Comparison of ENCODE assay signal across 27 mouse cellular contexts in genomic region chr15:84065701-84066100, GRCm38 (mm10). TPM values are rescaled to one million over a fixed set of nuclear protein-coding genes. Genes with fewer than 3 reads are reported as not detected.
DNase-seq lines count a peak whose midpoint lies in the region; ATAC-seq and TF ChIP-seq lines count a peak whose summit lies in the region.
"Had no signal": no experiment of that assay in that cellular context is flagged by ENCODE, and none has a peak within 500 bp of the region (broad histone marks: within the 10 kb centered on the region; RNA-seq: fewer than 3 reads in every experiment).

No protein-coding gene starts in this region.

- DNase-seq in left cerebral cortex, adult 2 months (ENCODE audit: extremely low spot score in 1 of 2, low spot score in 2 of 2) = no peak
- no peak for DNase-seq in left cerebral cortex, adult 11 months (ENCODE audit: low spot score)
- no peak for DNase-seq in cerebellum, adult 9-10 months
- no peak for DNase-seq in right cerebral cortex, adult 2 months (ENCODE audit: low spot score in 2 of 2)
- DNase-seq: adrenal gland, adult 2 months; cerebellum, adult 11-12 months; cerebellum, postnatal 36 days; gastrocnemius, postnatal 36 days; heart, postnatal 10 days; thymus, adult 2 months had no signal

- H3K27me3 ChIP-seq in E14TG2a.4 (ENCODE audit: insufficient read depth, low read length) = peaks cover 10% of the 10 kb centered on the region; the same call in 1 of the 2 replicates
- no peaks in the 10 kb centered on the region; the same call in 1 of the 2 replicates for H3K27me3 ChIP-seq in ES-Bruce4 (ENCODE audit: control insufficient read depth, insufficient read depth, low read length, poor library complexity, severe bottlenecking)
- peaks cover 47% of the 10 kb centered on the region for H3K27me3 ChIP-seq in midbrain, embryonic 13.5 days

- ATAC-seq in midbrain, embryonic 13.5 days = no peak

- H3K4me1 ChIP-seq in E14TG2a.4 (replicated peaks; ENCODE audit: low read depth, low read length) (peaks cover 50% of the 10 kb centered on the region), ES-Bruce4 (ENCODE audit: control insufficient read depth, insufficient read depth, low read length) (peaks cover 1% of the 10 kb centered on the region)
- no peaks in the 10 kb centered on the region for H3K4me1 ChIP-seq in bone marrow macrophage, adult 2 months (ENCODE audit: control insufficient read depth, insufficient read depth, low read length)
- H3K4me1 ChIP-seq in midbrain, embryonic 13.5 days (replicated peaks) = peaks cover 26% of the 10 kb centered on the region

- no peak overlapping the region; the same call in 1 of the 2 replicates for H3K4me3 ChIP-seq in left cerebral cortex, adult 2 months
- H3K4me3 ChIP-seq in E14TG2a.4 (replicated peaks; ENCODE audit: low read length) (no peak overlapping the region), ES-Bruce4 (ENCODE audit: low read depth, low read length) (no peak overlapping the region)
- H3K4me3 ChIP-seq in bone marrow macrophage, adult 2 months (ENCODE audit: insufficient read depth, low read length) = no peak overlapping the region
- H3K4me3 ChIP-seq in midbrain, embryonic 13.5 days (replicated peaks) = no peak overlapping the region

- 64% methylated on average over 4 of the region's 4 CpGs for WGBS in midbrain, embryonic 13.5 days

- H3K9me3 ChIP-seq in E14TG2a.4 (ENCODE audit: low read length) = no peaks in the 10 kb centered on the region
- no peaks in the 10 kb centered on the region for H3K9me3 ChIP-seq in ES-Bruce4 (replicated peaks; ENCODE audit: control insufficient read depth, insufficient read depth, low read length, poor library complexity, severe bottlenecking)
- H3K9me3 ChIP-seq in midbrain, embryonic 13.5 days = peaks cover 5% of the 10 kb centered on the region; the same call in 1 of the 2 replicates
- H3K9me3 ChIP-seq: neural tube, embryonic 12.5 days had no signal

- intact Hi-C loops in left cerebral cortex, adult 2 months (cut with DNase I) = loop anchor here (5.0 kb wide), 1 partner anchor 283 kb away; no protein-coding TSS in a partner anchor

- no peak for TF ChIP-seq EP300 in ES-Bruce4 (IDR thresholded peaks at IDR 0.05; ENCODE audit: insufficient read depth, low read depth, low read length)

- TF ChIP-seq CTCF in left cerebral cortex, adult 2 months (IDR thresholded peaks at IDR 0.05) = peak; percentile 44
- TF ChIP-seq CTCF in E14TG2a.4 (conservative IDR thresholded peaks at IDR 0.05; ENCODE audit: low read length) = peak; percentile 95
- peak; percentile 51 for TF ChIP-seq CTCF in ES-Bruce4 (IDR thresholded peaks at IDR 0.05; ENCODE audit: low read depth, low read length)
- peak; percentile 45; the same call in 1 of the 2 replicates for TF ChIP-seq CTCF in bone marrow macrophage, adult 2 months (IDR thresholded peaks at IDR 0.05; ENCODE audit: low read depth, low read length)

- no peak overlapping the region; the same call in 1 of the 2 replicates for H3K27ac ChIP-seq in left cerebral cortex, adult 2 months
- no peak overlapping the region for H3K27ac ChIP-seq in ES-Bruce4 (ENCODE audit: insufficient read depth, low read length)
- no peak overlapping the region for H3K27ac ChIP-seq in bone marrow macrophage, adult 2 months (ENCODE audit: insufficient read depth, low read depth, low read length)
- no peak overlapping the region for H3K27ac ChIP-seq in midbrain, embryonic 13.5 days
- H3K27ac ChIP-seq: embryonic facial prominence, embryonic 10.5 days; forebrain, embryonic 12.5 days; hindbrain, embryonic 12.5 days; kidney, embryonic 15.5 days; macrophage; neural tube, embryonic 12.5 days had no signal

- H3K36me3 ChIP-seq in E14TG2a.4 (ENCODE audit: insufficient read depth, low read length) (no peaks in the 10 kb centered on the region), ES-Bruce4 (ENCODE audit: control insufficient read depth, insufficient read depth, low read length, poor library complexity, severe bottlenecking) (no peaks in the 10 kb centered on the region)
- H3K36me3 ChIP-seq in midbrain, embryonic 13.5 days = no peaks in the 10 kb centered on the region
- H3K36me3 ChIP-seq: embryonic facial prominence, embryonic 10.5 days; forebrain, embryonic 12.5 days; hindbrain, embryonic 12.5 days; kidney, embryonic 15.5 days; neural tube, embryonic 12.5 days had no signal

- H3K9ac ChIP-seq in ES-Bruce4 (ENCODE audit: low read depth, poor library complexity, severe bottlenecking) = no peak overlapping the region
- H3K9ac ChIP-seq in midbrain, embryonic 13.5 days (replicated peaks) = no peak overlapping the region
- H3K9ac ChIP-seq: forebrain, embryonic 12.5 days; hindbrain, embryonic 12.5 days; kidney, embryonic 15.5 days; neural tube, embryonic 12.5 days had no signal

- TF ChIP-seq POLR2A in ES-Bruce4 (IDR thresholded peaks at IDR 0.05; ENCODE audit: insufficient read depth, low read length) = no peak
- no peak for TF ChIP-seq POLR2A in bone marrow macrophage, adult 2 months (IDR thresholded peaks at IDR 0.05; ENCODE audit: borderline replicate concordance, low read depth, low read length)

- no peak overlapping the region for H3K4me2 ChIP-seq in midbrain, embryonic 13.5 days (replicated peaks)

RNA-seq across cellular contexts. Expression of gene Efcab6, which starts 0.5 kb away (rescaled TPM):
- 10 to 100 TPM; 16.7 to 17.5 TPM for total RNA-seq in left cerebral cortex, adult 2 months (2021)
- polyA plus RNA-seq in ES-Bruce4 (2011; ENCODE audit: insufficient read depth, insufficient read length, low read depth, missing spikeins) = 1.1 TPM in 1 of 2 replicates, not detected in the other
- not detected in 2 replicates for polyA plus RNA-seq in bone marrow macrophage, adult 2 months (2012; ENCODE audit: insufficient read depth, insufficient read length, missing spikeins)
- 0.57 and 0.85 TPM in 2 replicates for polyA plus RNA-seq in midbrain, embryonic 13.5 days (2015; fragmentation: Nextera tagmentation; extraction: Ambion mirVana)
- total RNA-seq: heart, postnatal 10 days had no signal
- polyA plus RNA-seq: adrenal gland, adult 2 months; heart, embryonic 11.5 days; macrophage had no signal

RNA-seq across cellular contexts. Expression of gene Sult4a1, which starts 39.9 kb away (rescaled TPM):
- 100 to 1,000 TPM; 434 to 449 TPM for total RNA-seq in left cerebral cortex, adult 2 months (2021)
- polyA plus RNA-seq in ES-Bruce4 (2011; ENCODE audit: insufficient read depth, insufficient read length, low read depth, missing spikeins) = 16.2 and 17.6 TPM in 2 replicates
- not detected in 2 replicates for polyA plus RNA-seq in bone marrow macrophage, adult 2 months (2012; ENCODE audit: insufficient read depth, insufficient read length, missing spikeins)
- 42.1 and 44.4 TPM in 2 replicates for polyA plus RNA-seq in midbrain, embryonic 13.5 days (2015; fragmentation: Nextera tagmentation; extraction: Ambion mirVana)
- total RNA-seq: gastrocnemius, postnatal 36 days; heart, postnatal 10 days had no signal
- polyA plus RNA-seq: macrophage had no signal

RNA-seq across cellular contexts. Expression of gene Pnpla5, which starts 57.3 kb away (rescaled TPM):
- total RNA-seq in left cerebral cortex, adult 2 months (2021) = not detected
- polyA plus RNA-seq in ES-Bruce4 (2011; ENCODE audit: insufficient read depth, insufficient read length, low read depth, missing spikeins) = not detected in 2 replicates
- polyA plus RNA-seq in bone marrow macrophage, adult 2 months (2012; ENCODE audit: insufficient read depth, insufficient read length, missing spikeins) = not detected in 2 replicates
- not detected in 2 replicates for polyA plus RNA-seq in midbrain, embryonic 13.5 days (2015; fragmentation: Nextera tagmentation; extraction: Ambion mirVana)
- total RNA-seq: gastrocnemius, postnatal 36 days; heart, postnatal 10 days; layer of hippocampus, postnatal 10 days; left cerebral cortex, postnatal 25 days had no signal
- polyA plus RNA-seq: embryonic facial prominence, embryonic 10.5 days; forebrain, embryonic 12.5 days; heart, embryonic 11.5 days; hindbrain, embryonic 12.5 days; intestine, embryonic 14.5 days; kidney, embryonic 15.5 days; limb, embryonic 14.5 days; lung, embryonic 16.5 days; macrophage; neural tube, embryonic 12.5 days; urinary bladder, adult 2 months had no signal

Comparison
In these comparisons a context has a peak if more than half of its experiments do, and no peak if none do; other contexts are left out.
1. CTCF ChIP-seq: peak in every context shown above with its lines; median percentile 95 in E14TG2a.4; 51 in ES-Bruce4; 45 in bone marrow macrophage, adult 2 months; 44 in left cerebral cortex, adult 2 months.
2. RNA of gene Sult4a1, which starts 39.9 kb away (polyA plus RNA-seq): 42.1 to 44.4 TPM in midbrain, embryonic 13.5 days and 16.2 to 17.6 TPM in ES-Bruce4; not detected in bone marrow macrophage, adult 2 months; every median in the first group is over 10 times any median in the second.